Mouse (Mus musculus) heart, postnatal 10 days (tissue): ENCODE measurements around the gene AI413582. TPM values are rescaled to one million over a fixed set of nuclear protein-coding genes. Genes with fewer than 3 reads are reported as not detected.

Source experiments
- DNase-seq, 2 experiments: peaks; one replicate each; pipeline ENCODE4 v3.0.0; 2021
- intact Hi-C: fragments of 180-260 bp; cut with DNase I; formaldehyde crosslinking; loops from one replicate; pipeline ENCODE4 v1.15.1; 2025
- total RNA-seq, 2 experiments: library from RNA; stranded (reverse); gene quantifications; 2 replicates each; pipeline ENCODE4 v1.2.3; 2021

AI413582 gene
- 10 to 100 TPM; 10.2 to 11.2 TPM for total RNA-seq

- DNase-seq: peak; percentile 98
- intact Hi-C loops: loop anchor here (1.0 to 10.0 kb wide), 2 partner anchors 64 to 199 kb away; no protein-coding TSS in a partner anchor
Measured at GRCm38 (mm10) chr17:27565163-27565941, at the start of gene AI413582. TSS of gene AI413582 (minus strand) at chr17:27565756.

DNA sequence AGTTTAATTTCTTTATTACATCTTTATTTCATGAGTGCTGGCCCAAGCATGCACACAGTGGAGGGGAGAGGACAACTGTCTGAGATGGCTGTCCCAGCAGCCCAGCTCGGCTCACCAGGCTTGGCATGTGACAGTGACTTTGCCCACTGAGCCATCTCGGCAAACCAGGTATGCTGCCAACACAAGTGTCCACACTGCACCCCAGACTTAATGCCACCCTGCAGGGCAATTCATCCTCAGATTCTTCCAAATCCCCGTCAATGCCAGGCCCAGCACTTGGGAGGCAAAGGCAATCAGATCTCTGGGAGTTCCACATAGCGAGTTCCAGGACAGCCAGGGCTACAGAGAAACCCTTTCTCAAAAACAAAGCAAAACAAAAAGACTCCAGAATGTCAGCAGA is 47.5 kb upstream of the AI413582 start:
- no peak for DNase-seq
- intact Hi-C loops: no loop called here

DNA sequence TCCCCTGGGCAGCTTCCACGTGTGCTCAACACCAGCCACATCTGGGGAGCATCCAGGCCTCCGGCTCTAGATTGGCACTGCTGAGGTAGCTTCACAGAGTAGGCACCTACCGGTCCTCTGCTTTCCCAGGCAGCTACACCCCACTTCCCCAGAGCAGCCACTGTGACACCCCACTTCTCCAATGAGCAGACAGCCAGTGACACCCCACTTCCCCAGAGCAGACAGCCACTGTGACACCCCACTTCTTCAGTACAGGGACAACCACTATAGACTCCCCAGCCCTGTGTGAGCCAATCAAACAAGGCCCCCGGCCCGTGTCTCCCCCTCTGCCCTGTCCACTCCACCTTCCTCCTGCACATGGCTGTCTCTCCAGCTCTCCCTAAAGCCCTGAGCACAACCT is 46.4 kb upstream of the AI413582 start:
- intact Hi-C loops: no loop called here
- no peak for DNase-seq

DNA sequence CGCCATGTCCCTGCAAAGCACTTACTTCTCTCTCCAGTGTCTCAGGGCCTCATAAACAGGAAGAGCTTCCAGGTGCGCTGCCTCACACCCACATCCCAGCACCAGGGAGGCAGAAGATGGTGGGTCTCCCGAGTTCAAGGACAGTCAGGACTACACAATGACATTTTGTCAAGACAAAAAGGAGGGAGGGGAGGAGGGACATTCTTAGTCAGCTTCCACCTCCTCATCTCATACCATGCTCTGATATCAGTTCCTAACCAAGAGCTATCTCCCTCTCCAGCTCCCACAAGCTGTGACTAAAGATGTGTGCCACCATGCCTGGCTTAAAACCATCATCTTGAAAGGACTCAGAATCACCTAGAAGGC is 45.9 kb upstream of the AI413582 start:
- intact Hi-C loops: no loop called here
- no peak for DNase-seq

DNA sequence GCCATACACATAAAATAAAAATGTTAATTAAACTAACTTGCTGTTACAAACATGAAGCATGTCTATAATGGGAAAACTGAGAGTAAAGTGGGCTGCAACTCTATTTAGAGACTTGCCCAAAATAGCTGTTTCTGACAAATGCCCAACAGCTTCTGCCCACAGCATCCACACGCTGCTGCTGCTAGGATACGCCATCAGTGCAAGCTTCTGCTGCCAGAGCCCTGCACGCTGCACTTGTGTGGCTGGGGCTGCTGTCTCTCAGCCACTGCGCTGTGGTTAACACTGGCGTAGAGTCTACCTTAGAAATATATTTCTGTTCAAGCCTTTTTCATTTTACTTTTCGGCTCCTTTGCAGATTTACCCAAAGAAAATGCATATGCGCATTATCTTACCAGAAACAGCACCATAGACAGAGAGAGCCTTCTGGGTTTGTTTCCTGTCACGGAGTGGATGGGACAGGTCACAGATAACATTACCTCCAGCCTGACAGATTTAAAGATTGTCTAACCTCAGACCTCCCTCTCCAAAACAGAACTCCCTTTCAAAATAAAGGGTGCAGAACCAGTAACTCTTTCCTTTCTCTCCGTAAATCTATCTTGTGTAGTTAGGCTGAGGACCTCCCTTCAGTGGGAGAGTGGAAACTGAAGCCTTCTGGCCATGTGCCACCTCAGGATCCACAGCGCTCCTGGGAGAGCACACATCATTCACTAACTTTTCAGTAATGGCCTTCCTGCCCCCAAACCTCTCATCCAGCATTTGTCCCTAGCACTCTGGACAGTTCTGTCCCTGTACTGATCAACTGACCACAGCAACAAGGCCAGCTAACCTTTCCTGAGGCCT is 45.3 kb upstream of the AI413582 start:
- intact Hi-C loops: no loop called here
- DNase-seq: no peak

- intact Hi-C loops: no loop called here
- DNase-seq: no peak
Measured at GRCm38 (mm10) chr17:27609576-27609975, 44.0 kb upstream of the AI413582 start.

- intact Hi-C loops: no loop called here
- peak; percentile 77 to 87 for DNase-seq
Measured at GRCm38 (mm10) chr17:27603522-27604234, 38.1 kb upstream of the AI413582 start.

DNA sequence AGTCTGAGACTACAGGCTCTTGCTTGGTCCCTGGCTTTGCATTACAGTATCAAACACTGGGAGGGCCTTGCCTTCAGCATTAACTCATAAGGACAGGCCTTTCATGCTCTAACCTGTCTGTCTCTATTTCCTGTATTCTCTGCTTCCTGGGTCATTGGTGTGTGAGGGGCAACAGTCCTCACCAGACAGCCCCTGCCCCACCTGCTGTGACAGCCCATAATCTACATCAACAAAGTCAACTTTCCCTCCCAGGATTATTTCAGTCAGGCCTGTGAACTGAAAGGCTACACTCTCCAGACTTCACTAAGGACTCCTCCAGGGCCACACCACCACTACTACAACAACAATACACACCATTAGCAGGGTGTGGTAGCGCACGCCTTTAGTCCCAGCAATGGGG is 37.5 kb upstream of the AI413582 start:
- no peak for DNase-seq
- intact Hi-C loops: no loop called here

DNA sequence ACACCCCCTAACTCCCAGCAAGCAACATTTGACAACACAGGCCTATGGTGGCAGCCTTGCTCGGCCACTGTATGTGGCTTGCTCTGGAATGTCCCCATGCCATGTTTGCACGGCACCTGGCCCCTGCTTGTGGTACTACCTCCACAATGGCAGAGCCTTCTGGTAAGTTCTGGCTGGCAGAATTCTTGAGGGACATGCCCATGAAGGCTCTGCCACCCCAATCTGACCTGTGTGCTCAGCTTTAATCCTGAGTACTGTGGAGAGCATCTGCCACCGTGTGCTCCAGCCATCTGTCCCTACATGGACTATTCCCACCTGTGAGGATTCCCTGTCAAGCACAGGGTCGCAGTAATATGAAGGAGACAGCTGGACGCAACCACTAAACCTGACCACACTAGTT is 35.3 kb upstream of the AI413582 start:
- DNase-seq: no peak
- intact Hi-C loops: no loop called here

DNA sequence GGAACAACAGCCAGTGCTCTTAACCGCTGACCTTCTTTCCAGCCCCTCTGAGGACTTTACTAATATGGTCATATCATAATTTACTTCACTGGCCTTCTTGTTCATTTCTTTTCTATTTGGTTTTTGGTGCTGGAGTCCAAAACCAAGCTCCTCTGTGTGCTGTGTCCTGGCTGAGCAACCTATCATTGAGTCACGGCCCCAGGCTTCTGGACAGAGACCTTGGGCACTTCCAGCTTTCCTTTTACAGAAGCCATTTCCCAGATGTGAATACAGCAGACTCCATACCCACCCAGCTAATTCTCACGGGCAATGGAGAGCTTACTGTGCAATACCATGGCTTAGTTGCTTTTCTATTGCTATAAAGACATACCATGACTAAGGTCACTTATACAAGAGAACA is 34.7 kb upstream of the AI413582 start:
- DNase-seq: no peak
- intact Hi-C loops: no loop called here

- DNase-seq: peak; percentile 68 to 78
Measured at GRCm38 (mm10) chr17:27596376-27597190, 31.0 kb upstream of the AI413582 start.

GRCm38 (mm10) chr17:27595659-27596375 is 30.3 kb upstream of the AI413582 start:
- peak in 1 of 2 experiments; percentile 39 for DNase-seq
- intact Hi-C loops: no loop called here

More at GRCm38 (mm10) chr17:27596376-27597190, 31.0 kb upstream of the AI413582 start:
- intact Hi-C loops: no loop called here

DNA sequence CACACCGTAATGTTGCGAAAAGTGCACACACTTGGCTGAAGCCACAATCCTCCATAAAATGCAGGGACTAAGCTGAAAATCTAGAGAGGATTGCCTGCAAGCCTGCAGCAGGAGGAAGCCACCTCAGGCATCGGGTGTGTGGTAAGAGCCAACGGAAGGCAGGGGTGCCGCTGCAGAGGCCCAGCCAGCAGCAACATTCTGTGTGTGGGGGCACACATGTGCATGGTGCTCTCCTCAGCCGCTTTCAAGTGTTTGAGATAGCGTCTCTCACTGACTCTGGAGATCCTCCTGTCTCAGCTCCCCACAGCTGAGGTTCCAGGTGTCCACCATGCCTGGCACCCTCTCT is 27.0 kb upstream of the AI413582 start:
- intact Hi-C loops: no loop called here
- no peak for DNase-seq

GRCm38 (mm10) chr17:27591826-27592564 is 26.4 kb upstream of the AI413582 start:
- DNase-seq: no peak

GRCm38 (mm10) chr17:27588231-27588630 is 22.7 kb upstream of the AI413582 start:
- no peak for DNase-seq
- intact Hi-C loops: loop anchor here (5.0 kb wide), 1 partner anchor 34 kb away; the partner anchor contains the start of gene Nudt3

More at GRCm38 (mm10) chr17:27591826-27592564, 26.4 kb upstream of the AI413582 start:
- intact Hi-C loops: loop anchor here (2.0 kb wide), 1 partner anchor 25 kb away; no protein-coding TSS in a partner anchor

DNA sequence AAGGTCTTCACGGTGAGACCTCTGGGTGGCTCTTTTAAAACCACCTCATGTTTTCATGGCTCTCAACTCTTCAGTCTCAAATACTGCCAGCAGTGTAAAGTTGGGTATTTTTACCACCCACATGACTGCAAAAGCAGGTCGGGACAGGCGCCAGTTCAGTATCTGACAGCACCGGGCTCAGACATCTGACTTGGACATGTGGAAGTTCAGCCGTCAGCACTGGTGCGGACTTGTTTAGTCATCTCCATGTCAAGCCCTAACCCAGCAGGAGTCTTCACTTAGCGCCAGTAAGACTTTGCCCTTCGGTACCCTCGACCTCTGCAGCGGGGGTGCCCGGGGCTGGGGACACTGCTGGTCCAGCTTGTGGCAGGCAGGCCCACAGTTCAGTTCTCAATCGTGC is 21.7 kb upstream of the AI413582 start:
- intact Hi-C loops: loop anchor here (5.0 kb wide), 1 partner anchor 35 kb away; the partner anchor contains the start of gene Nudt3

GRCm38 (mm10) chr17:27586661-27587060 is 21.1 kb upstream of the AI413582 start:
- DNase-seq: peak; percentile 64 to 72
- intact Hi-C loops: loop anchor here (5.0 kb wide), 1 partner anchor 36 kb away; the partner anchor contains the start of gene Nudt3

More for the DNA sequence above, 21.7 kb upstream of the AI413582 start:
- peak; percentile 81 to 84 for DNase-seq

DNA sequence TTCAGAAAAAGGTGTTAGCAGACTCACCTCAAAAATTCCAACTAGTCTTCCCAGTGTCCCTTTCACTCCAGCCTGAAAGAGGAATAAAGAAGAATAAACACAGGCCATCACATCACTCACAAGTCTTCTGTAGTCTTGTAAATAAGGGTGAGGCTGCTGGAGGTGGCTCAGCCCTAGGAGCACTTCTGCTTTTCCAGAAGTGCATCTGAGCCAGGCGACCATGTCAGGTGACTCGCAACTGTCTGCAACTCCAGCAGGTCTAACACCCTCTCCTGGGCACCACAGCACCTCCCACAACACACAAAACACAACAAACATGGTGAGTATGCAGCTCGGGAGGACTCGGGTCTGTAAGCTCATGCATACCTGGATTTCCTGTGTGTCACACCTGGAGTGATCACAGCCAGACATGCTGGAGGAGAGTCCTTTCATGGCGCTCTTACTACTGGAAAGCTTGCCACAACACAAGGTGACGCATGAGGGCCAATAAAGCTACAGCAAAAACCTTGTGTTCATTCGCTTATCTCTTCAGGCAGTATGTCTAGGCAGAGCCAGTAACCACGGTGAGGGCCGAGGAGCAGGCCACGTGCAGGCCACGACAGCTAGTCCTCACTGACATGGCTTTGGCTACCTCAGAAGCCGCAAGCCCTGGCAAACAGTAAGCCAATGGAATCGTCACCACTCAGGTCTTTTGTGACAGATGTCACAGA is 17.8 kb upstream of the AI413582 start:
- no peak for DNase-seq
- intact Hi-C loops: no loop called here
